Mouse (Mus musculus): ENCODE data around the gene Cxcr4.

DNA sequence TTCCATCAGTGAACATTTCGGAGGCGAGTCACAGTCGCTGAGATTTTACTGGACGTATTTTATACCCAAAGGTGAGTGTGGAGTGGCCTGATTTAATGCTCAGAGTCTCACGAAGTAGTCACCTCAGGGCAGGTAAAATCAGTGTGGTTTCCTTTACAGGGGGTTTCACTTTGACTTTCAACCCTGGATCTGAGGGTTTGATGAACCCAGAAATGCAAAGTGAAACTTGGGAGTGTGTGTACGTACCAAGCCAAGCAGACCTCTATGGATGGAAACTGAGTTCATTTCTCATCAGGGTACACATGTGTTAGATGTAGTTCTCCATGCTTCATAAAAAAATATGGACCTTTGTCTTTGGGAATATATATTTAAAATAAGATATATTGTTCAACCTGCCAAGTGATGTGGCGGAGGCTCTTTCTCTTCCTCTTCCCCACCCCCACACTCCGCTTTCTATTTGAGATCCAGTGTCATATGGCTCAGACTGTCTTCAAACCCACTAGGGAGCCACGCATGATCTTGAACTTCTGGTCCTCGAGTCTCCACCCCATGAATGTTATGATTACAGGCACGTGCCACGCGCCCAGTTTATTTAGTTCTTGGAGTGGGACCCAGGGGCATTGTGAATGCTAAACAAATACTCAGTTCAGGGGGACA, 25.7 kb upstream of the Cxcr4 start:
- TF ChIP-seq GATA1 (IDR thresholded peaks at IDR 0.05; ENCODE audit: borderline replicate concordance, low read length) = no peak
- TF ChIP-seq FLI1 (IDR thresholded peaks at IDR 0.05; ENCODE audit: low read length) = no peak

Data from megakaryocyte, embryonic 14.5 days (primary cell).